Mouse (Mus musculus): ENCODE data around the gene Zfp511.

The Zfp511 gene

GRCm38 (mm10) chr7:140047811-140048311 is 11.7 kb downstream of the Zfp511 start:
- in situ Hi-C loops (cut with MboI; ENCODE audit: low sequenced_read_pairs) = no loop called here

- in situ Hi-C loops (cut with MboI; ENCODE audit: low sequenced_read_pairs) = no loop called here
Measured at GRCm38 (mm10) chr7:140048361-140049114, 12.3 kb downstream of the Zfp511 start, which contains the start of gene Msx3. TSS of gene Msx3 (minus strand) at chr7:140049089.

- in situ Hi-C loops (cut with MboI; ENCODE audit: low sequenced_read_pairs) = no loop called here
Measured at GRCm38 (mm10) chr7:140049115-140049689, 13.0 kb downstream of the Zfp511 start.

GRCm38 (mm10) chr7:140054124-140054523 is 17.9 kb downstream of the Zfp511 start:
- in situ Hi-C loops (cut with MboI; ENCODE audit: low sequenced_read_pairs) = no loop called here

- in situ Hi-C loops (cut with MboI; ENCODE audit: low sequenced_read_pairs) = no loop called here
Measured at GRCm38 (mm10) chr7:140057413-140058407, 21.5 kb downstream of the Zfp511 start.

GRCm38 (mm10) chr7:140058528-140058927 is 22.3 kb downstream of the Zfp511 start:
- in situ Hi-C loops (cut with MboI; ENCODE audit: low sequenced_read_pairs) = no loop called here

GRCm38 (mm10) chr7:140059601-140060000 is 23.4 kb downstream of the Zfp511 start:
- in situ Hi-C loops (cut with MboI; ENCODE audit: low sequenced_read_pairs) = no loop called here

GRCm38 (mm10) chr7:140060936-140061831 is 25.0 kb downstream of the Zfp511 start:
- in situ Hi-C loops (cut with MboI; ENCODE audit: low sequenced_read_pairs) = loop anchor here (10.0 kb wide), 1 partner anchor 156 kb away; no protein-coding TSS in a partner anchor

GRCm38 (mm10) chr7:140061832-140062130 is 25.6 kb downstream of the Zfp511 start:
- in situ Hi-C loops (cut with MboI; ENCODE audit: low sequenced_read_pairs) = loop anchor here (10.0 kb wide), 1 partner anchor 157 kb away; no protein-coding TSS in a partner anchor

- in situ Hi-C loops (cut with MboI; ENCODE audit: low sequenced_read_pairs) = loop anchor here (10.0 kb wide), 1 partner anchor 158 kb away; no protein-coding TSS in a partner anchor
Measured at GRCm38 (mm10) chr7:140062307-140062706, 26.1 kb downstream of the Zfp511 start.

- in situ Hi-C loops (cut with MboI; ENCODE audit: low sequenced_read_pairs) = loop anchor here (10.0 kb wide), 1 partner anchor 158 kb away; no protein-coding TSS in a partner anchor
Measured at GRCm38 (mm10) chr7:140063092-140063491, 26.9 kb downstream of the Zfp511 start.

- in situ Hi-C loops (cut with MboI; ENCODE audit: low sequenced_read_pairs) = loop anchor here (10.0 kb wide), 1 partner anchor 163 kb away; no protein-coding TSS in a partner anchor
Measured at GRCm38 (mm10) chr7:140067397-140067796, 31.2 kb downstream of the Zfp511 start.

GRCm38 (mm10) chr7:140070042-140070711 is 34.0 kb downstream of the Zfp511 start:
- in situ Hi-C loops (cut with MboI; ENCODE audit: low sequenced_read_pairs) = no loop called here

- in situ Hi-C loops (cut with MboI; ENCODE audit: low sequenced_read_pairs) = no loop called here
Measured at GRCm38 (mm10) chr7:140077698-140078097, 41.5 kb downstream of the Zfp511 start.

GRCm38 (mm10) chr7:140078711-140079110 is 42.5 kb downstream of the Zfp511 start:
- in situ Hi-C loops (cut with MboI; ENCODE audit: low sequenced_read_pairs) = no loop called here

GRCm38 (mm10) chr7:140080503-140081156 is 44.4 kb downstream of the Zfp511 start:
- in situ Hi-C loops (cut with MboI; ENCODE audit: low sequenced_read_pairs) = loop anchor here (5.0 kb wide), 1 partner anchor 62 kb away; no protein-coding TSS in a partner anchor

GRCm38 (mm10) chr7:140081408-140082241 is 45.4 kb downstream of the Zfp511 start:
- in situ Hi-C loops (cut with MboI; ENCODE audit: low sequenced_read_pairs) = loop anchor here (5.0 kb wide), 1 partner anchor 61 kb away; no protein-coding TSS in a partner anchor
